Mouse (Mus musculus): ENCODE results near the gene Gemin4. TPM values are rescaled to one million over a fixed set of nuclear protein-coding genes. Genes with fewer than 3 reads are reported as not detected.
"Not testable (repeated sequence)": the region's sequence is repeated elsewhere in the genome, so short reads cannot be mapped to it uniquely, and the experiment has no call there.

Gene Gemin4
- total RNA-seq, 2 experiments from 2014 or later: 5.7 to 8.3 TPM

- no peak for DNase-seq (ENCODE audit: low spot score in 2 of 2)
- intact Hi-C loops (cut with DNase I): no loop called here
These were observed 7.6 kb upstream of the Gemin4 start for GRCm38 (mm10) chr11:76225051-76225450.

GRCm38 (mm10) chr11:76224631-76225030, 7.2 kb upstream of the Gemin4 start:
- intact Hi-C loops (cut with DNase I): no loop called here
- DNase-seq (ENCODE audit: low spot score in 2 of 2): no peak

GRCm38 (mm10) chr11:76216681-76217389, 629 bp downstream of the Gemin4 start:
- DNase-seq (ENCODE audit: low spot score in 2 of 2): peak; percentile 31
- intact Hi-C loops (cut with DNase I): no loop called here

- intact Hi-C loops (cut with DNase I): no loop called here
These were observed 1.4 kb downstream of the Gemin4 start for GRCm38 (mm10) chr11:76216049-76216540.

GRCm38 (mm10) chr11:76215011-76215410, 2.5 kb downstream of the Gemin4 start:
- intact Hi-C loops (cut with DNase I): no loop called here

More at GRCm38 (mm10) chr11:76216049-76216540, 1.4 kb downstream of the Gemin4 start:
- no peak for DNase-seq (ENCODE audit: low spot score in 2 of 2)

GRCm38 (mm10) chr11:76213841-76214240, 3.6 kb downstream of the Gemin4 start:
- DNase-seq (ENCODE audit: low spot score in 2 of 2): no peak
- intact Hi-C loops (cut with DNase I): no loop called here

More at GRCm38 (mm10) chr11:76215011-76215410, 2.5 kb downstream of the Gemin4 start:
- DNase-seq (ENCODE audit: low spot score in 2 of 2): no peak

- intact Hi-C loops (cut with DNase I); DNase-seq (ENCODE audit: low spot score in 2 of 2): not testable (repeated sequence)
These were observed 5.9 kb downstream of the Gemin4 start for GRCm38 (mm10) chr11:76211595-76211994.

GRCm38 (mm10) chr11:76210228-76210985, 7.1 kb downstream of the Gemin4 start:
- DNase-seq (ENCODE audit: low spot score in 2 of 2): peak in 1 of 2 experiments; percentile 40
- intact Hi-C loops (cut with DNase I): no loop called here

GRCm38 (mm10) chr11:76206793-76207192, 10.7 kb downstream of the Gemin4 start:
- no peak for DNase-seq (ENCODE audit: low spot score in 2 of 2)
- intact Hi-C loops (cut with DNase I): no loop called here

- peak; percentile 73 to 79 for DNase-seq (ENCODE audit: low spot score in 2 of 2)
- intact Hi-C loops (cut with DNase I): no loop called here
These were observed 15.4 kb downstream of the Gemin4 start for GRCm38 (mm10) chr11:76201761-76202674.

GRCm38 (mm10) chr11:76196977-76197469, 20.4 kb downstream of the Gemin4 start:
- no peak for DNase-seq (ENCODE audit: low spot score in 2 of 2)
- intact Hi-C loops (cut with DNase I): no loop called here

GRCm38 (mm10) chr11:76196275-76196976, 21.0 kb downstream of the Gemin4 start:
- no peak for DNase-seq (ENCODE audit: low spot score in 2 of 2)
- intact Hi-C loops (cut with DNase I): no loop called here

GRCm38 (mm10) chr11:76186908-76187307, 30.6 kb downstream of the Gemin4 start:
- intact Hi-C loops (cut with DNase I): no loop called here
- DNase-seq (ENCODE audit: low spot score in 2 of 2): no peak

- intact Hi-C loops (cut with DNase I): no loop called here
These were observed 33.7 kb downstream of the Gemin4 start for GRCm38 (mm10) chr11:76183745-76184144.

GRCm38 (mm10) chr11:76180146-76180540, 37.3 kb downstream of the Gemin4 start:
- no peak for DNase-seq (ENCODE audit: low spot score in 2 of 2)
- intact Hi-C loops (cut with DNase I): no loop called here

More at GRCm38 (mm10) chr11:76183745-76184144, 33.7 kb downstream of the Gemin4 start:
- no peak for DNase-seq (ENCODE audit: low spot score in 2 of 2)

- intact Hi-C loops (cut with DNase I): no loop called here
- peak; percentile 87 to 88 for DNase-seq (ENCODE audit: low spot score in 2 of 2)
These were observed 37.8 kb downstream of the Gemin4 start, which contains the start of the genes Vps53 and Fam57a for GRCm38 (mm10) chr11:76179495-76180145. Vps53 (minus strand) TSS chr11:76179647. Fam57a (plus strand) TSS chr11:76179671.

GRCm38 (mm10) chr11:76178726-76179494, 38.6 kb downstream of the Gemin4 start:
- intact Hi-C loops (cut with DNase I): no loop called here
- peak; percentile 68 to 76 for DNase-seq (ENCODE audit: low spot score in 2 of 2)
